Mouse (Mus musculus): ENCODE measurements around the gene Scel.

Scel gene

DNA sequence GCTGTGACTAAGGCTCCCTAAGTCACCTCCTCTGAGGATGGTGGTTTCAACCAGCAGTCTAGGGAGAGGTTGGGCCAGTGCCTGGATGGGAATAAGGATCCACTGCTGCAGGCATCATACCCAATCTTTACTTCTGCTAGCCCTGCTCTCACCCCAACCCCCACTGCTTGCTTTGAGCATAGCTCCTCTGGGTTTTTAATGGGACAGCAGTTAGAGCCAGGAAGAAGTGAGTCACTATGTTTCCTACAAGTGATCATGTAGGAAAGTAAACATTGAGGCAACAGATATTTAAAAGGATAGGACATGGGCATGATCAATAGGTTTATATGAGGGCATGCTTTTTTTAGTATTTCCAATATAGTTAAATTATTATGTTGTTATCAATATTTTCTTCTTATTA is 63.9 kb downstream of the Scel start:
- no peak for DNase-seq

DNA sequence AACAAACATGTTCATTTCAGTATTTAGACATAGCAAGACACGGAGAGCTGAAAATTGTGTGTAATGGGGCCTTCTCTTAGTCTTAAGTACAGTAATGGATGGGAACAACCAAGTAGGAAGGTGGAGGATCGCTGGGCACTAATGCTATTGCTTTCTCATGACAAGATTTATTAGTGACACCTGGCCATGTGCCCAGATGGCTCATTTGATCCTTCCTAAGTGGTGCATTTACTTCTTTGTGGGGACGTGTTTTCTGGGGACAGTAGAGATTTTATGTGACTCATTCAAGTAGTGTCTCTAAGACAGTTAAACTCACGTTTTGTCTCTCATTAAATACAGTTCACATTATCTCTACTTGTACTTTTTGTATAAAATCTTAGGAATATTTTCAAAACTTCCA is 73.5 kb downstream of the Scel start:
- no peak for DNase-seq

DNA sequence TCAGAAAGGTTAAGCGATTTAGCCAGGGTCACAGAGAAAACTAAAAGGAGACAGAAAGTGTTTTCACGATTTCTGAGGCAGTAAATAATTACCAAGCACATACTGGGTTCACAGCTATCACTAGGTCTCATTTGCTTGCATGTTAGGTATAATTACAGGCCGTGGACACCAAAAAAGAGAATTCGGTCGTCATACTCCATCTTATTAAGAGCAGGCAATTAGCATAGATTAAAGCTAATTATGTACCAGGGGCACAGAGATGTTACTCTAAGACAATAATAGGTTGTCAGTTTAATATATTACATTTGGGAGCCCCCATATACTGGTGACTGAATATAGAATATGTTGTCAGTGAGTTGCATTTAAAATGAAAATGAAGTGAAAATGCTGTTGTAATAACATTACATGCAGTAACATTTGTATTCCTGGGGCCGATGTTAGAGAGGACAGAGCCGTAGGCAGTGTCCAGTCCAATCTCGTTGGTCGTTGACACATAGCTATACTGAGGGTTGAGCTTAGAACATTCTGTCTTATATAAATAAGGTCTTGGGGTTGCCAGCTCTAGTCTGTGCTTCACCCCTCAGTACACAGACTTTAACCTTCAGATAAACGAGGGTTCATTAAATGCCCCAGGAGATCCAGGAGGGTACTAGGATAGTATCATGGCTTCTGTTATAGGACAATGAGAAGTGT is 74.2 kb downstream of the Scel start:
- DNase-seq: no peak

DNA sequence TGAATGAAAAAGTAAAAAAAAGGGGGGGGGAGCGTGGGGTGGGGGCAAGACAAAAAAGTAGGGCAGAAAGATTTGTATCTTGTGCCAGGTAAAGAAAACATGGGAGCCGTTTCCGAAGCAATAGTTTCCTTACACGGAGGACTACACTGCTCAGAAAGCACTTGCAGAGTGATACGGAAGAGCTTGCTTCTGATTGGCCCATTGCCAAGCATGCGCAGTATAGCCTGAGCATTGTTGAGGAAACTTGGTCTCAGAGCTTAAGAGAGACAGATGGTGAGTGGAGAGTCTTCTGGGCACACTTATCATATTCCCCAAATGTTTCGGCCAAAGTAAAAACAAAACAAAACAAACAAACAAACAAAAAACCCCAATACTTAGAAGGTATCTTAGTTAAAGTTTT is 76.7 kb downstream of the Scel start:
- no peak for DNase-seq

DNA sequence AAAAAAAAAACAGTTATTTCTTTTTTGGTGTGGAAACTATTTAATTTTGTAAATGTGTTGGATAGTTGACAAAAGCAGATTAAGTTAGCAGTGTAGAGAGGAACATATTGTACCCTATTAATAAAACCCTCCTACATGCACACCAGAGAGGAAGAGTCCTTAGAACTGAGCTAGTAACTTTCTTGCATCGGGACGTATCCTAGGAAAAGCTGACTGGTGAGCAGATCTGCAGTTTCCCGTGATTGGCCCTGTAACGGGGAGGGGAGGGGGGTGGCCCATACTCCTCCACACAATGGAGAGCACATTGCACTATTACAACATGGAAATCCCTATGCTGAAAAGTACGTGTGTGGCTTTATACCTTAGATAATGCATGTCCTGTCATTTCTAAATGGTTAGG is 82.7 kb downstream of the Scel start:
- DNase-seq: no peak

DNA sequence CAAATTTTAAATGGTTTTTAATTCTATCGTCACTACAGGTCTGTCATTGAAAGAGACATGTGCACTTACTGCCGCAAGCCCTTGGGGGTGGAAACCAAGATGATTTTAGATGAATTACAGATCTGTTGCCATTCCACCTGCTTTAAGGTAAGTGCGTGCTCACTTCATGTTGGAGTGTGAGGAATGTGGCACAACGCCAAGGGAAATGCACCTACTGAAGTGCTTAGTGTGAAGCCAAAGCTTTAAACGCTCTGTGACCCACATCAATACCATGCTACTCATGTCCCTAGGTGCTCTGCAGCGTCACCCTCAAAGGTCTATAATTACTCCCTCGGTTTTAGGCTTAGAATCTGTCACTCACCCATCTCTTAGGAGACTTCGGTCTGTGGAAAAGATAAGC is 94.9 kb downstream of the Scel start:
- no peak for DNase-seq

DNA sequence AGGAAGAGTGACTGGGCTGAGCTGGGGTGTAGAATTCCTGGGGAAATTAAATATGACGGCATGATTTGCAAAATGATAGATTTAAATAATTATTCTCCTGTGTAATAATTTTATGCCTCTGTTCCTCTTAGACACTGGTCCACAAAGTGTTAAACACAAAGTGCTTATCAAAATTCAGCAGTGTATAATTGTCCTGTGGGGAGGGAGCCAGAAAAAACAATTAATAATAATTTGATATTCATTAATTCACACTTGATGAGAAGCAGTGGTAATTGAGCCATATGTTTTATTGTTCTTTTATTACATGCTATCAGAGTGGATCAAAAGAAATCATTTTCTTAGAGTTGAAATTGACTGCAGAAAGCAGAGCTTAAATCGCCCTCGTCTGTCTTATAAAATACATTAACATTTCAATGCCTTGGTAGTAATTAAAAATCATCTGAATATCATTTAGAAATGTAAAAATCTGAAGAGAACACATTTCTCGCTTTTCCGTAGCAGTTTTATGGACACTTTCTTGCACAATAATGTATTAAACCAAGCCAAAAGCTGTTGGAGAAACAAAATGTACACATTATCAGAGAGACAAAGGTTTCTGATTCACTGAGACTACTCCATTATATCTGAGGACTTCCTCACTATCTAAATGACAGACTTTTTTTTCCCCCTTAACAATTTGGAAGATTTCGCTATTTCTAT is 100.6 kb downstream of the Scel start:
- no peak for DNase-seq

DNA sequence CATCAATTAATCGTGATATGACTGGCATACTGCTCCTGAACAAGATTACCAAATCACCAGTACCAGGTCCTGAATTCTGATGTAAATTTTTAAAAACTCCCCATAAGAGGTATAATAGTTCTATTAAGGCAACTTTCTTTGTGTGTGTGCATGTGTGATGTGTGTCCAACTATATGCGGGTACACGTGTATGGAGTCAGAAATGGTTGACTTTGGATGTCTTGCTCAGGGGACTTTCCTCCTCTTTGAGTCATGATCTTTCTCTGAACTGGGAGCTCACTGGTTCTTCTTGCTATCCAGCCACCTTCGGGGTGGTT is 101.1 kb downstream of the Scel start:
- no peak for DNase-seq

DNA sequence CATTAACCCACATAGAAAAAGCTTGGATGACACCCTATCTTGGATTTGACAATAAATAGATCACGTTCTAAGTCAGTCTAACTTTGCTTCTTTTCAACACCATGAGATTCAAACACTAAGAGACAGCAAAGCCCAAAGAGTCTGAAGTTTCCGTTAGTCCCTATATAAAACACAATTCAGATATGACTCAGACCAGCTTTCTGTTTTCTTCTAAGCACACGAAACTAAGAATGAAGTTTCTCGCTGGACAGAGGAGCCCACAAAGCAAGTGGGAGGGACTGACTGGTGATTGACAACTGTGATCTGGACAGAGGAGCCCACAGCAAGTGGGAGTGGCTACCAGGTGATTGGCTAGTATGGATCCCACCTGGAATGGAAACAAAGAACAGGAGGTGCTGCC is 106.6 kb downstream of the Scel start:
- no peak for DNase-seq

DNA sequence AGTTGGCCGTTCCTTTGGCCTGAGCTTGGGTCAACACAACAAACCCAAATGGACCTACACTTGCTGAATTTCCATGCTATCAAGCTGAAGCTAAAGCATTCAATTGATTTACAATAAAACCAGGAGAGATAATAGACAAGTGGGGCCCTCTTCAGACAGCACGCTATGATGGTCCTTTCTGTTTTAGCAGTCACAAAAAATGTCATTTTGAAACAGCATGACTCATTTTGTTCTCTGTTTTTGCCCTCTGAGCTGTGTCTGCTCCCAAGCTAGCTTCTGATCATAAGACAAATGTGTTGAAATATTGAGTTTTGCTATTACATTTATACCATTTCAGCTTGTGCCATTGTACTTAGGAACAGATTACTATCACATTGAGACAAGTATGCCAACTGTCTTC is 108.1 kb downstream of the Scel start:
- no peak for DNase-seq

DNA sequence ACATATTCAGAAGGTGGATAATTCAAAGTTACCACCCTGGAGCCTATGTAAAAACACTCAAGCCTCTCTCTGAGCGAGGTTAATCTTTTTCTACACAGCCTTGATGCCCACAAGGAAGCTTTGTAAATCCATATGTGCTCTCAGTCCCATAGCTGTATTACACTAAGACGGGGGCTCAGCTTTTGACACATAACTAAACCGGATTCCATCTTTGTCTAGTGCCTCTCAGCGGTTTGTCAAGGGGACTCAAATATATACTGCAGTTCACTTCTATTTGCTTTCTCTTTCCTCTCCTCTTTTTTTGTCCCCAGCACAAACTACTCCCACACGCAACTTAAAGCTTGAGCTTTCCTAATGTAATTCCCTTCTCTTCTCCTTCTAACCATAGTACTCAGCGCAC is 113.0 kb downstream of the Scel start:
- no peak for DNase-seq

DNA sequence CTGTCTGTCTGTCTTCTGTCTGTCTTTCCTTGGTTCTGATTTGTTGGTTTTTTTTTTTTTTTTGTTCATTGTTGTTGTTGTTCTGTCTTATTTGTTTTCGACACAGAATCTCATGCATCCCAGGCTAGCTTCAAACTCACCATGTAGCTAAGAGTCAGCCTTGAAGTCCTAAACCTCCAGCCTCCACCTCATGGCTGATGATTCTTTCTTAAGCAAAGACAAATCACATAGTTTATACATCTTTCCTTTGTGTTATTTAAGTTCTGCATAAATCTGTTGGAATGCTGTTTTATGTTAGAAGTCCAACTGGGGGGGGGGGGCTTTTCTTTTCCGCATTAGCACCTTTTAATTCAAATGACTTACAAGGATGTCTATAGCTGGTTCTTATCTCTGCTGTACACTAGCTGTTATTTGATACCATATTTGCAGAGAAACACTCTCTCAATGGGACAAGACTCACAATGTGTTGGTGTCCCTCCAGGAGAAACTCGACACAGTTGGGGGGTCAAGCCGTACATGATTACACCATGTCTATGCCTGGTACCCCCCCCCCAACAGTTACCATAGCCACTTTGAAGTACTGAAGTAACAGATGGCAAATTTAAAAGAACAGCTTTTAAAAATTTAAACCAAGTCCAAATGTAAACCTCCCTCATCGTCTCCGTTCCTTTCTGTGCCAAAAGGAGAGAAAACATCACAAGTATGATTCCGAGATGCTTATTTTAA is 116.7 kb downstream of the Scel start:
- no peak for DNase-seq

DNA sequence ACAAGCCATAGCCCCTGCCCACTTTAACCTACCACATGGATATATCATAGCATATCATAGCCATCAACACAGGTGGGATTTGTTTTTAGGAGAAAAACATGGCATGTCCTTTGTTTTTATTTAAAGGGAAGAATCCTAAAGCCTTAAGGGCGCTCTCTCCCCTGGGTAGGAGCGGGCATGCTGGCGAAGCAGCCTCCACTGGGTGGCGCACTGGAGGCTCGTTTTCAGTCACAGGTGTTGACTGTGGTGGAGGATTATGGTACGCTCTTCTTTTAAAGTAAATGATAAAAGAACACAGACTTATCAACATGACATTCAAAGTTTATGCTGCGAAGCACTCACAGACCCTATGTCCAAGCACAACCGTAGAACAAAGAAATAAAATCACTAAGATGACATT is 117.4 kb downstream of the Scel start:
- peak; percentile 87 for DNase-seq

DNA sequence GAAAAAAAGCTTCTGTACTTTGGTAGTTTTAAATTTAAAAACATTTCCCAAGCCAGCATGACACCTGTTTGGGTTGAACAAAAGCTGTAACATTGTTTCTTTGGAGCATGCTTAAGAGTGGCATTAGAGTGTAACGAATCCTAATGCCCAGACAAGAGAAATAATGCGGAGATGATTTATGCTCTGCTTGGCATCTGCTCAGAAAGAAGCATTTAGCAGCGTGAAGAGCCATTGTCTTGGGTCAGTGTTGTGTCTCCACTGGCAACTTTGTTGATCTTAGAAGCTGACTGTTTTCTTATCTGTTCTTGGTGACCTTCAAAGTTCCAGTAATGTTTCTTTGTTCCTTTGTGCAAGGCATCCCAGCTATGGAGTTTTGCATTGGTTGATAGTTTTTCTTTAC is 130.8 kb downstream of the Scel start:
- DNase-seq: no peak

DNA sequence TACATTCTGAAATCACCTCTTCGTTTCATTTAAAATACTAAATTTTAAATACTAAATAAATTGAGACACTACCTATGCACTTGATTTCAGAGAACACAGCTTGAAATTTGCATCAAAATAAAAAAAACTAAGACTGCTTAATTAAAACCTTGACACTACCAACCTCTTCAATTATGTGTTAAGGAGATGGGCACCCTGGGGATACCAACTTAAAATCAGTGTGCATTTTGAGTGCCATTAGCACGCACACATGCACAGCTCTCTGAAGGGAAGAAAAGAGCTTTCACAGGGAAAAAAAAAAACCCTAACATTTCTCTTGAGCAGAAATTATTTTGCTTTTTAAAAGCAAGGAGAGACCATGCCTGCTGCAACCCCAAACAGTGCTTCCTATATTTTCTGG is 134.8 kb downstream of the Scel start:
- no peak for DNase-seq

DNA sequence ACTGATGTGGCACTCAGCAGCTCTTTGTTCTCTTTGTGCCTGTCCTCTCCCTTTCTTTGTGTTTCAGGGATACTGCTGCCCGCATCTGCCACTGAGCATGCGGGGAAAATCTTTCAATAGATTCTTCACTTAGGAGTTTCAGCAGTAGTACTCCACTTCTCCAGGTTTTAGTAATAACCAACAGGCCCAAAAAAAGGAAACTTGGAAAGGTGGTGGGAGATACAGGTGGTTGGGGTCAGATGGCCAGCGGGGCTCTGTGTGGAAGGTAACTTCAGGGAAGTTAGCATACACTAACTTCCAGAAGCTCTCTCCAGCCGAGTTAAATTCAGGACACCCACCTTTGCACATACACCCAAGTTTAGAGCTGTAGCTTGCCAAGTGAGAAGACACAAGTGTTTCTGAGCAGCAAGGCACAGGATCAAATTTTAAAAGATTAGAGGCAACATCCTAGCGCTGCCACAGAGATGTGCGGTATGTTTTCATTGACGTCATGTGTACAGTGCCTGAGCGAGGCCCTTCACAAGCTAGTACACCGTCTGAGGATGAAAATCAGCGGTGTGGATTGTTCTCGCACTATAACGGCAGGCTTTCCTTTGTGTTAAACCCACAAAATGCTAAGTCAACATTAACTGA is 135.6 kb downstream of the Scel start:
- DNase-seq: peak; percentile 33

DNA sequence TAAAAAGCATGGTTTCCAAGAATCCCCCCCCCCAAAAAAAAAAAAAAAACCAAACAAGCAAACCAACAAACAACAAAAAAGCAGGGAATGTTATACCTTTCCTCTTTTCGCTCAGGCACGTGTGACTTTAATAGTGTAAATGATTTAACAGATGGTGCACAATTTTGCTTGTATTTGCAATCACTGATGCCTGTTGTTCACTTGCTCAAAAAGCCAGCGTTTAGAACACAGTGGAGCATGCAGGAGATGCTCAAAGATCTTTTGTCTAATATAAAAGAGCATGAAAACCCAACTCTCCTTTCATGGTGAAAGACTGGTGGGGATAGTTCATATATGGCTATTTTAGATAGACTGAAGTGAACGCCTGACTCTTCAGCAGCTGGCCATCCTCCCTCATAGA is 136.2 kb downstream of the Scel start:
- DNase-seq: no peak

DNA sequence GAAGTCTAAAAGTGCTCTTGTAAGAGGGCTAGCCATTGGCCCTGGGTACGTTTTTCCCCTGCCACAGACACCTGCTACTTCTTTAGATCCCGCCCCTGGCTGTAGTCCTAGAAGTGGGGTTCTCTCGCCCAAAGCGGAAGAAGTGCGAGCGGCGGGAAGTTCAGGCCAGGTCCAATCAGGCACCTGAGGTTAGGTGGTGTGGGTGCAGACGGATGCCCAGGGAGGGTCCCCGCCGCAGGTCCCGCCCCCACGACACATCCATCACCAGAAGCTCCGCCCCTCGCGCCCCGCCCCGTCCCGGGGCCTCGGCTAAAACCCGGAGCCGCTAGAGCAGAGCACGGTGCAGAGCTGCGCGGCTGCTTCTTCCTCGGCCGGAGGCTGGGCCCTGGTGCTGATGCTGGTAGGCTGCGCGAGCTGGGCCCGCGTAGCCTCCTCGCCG is 136.8 kb downstream of the Scel start, which contains the start of gene Slain1:
Slain1 (plus strand) TSS at position 333 of the 439 bp plus-strand sequence.
- peak; percentile 100 for DNase-seq

DNA sequence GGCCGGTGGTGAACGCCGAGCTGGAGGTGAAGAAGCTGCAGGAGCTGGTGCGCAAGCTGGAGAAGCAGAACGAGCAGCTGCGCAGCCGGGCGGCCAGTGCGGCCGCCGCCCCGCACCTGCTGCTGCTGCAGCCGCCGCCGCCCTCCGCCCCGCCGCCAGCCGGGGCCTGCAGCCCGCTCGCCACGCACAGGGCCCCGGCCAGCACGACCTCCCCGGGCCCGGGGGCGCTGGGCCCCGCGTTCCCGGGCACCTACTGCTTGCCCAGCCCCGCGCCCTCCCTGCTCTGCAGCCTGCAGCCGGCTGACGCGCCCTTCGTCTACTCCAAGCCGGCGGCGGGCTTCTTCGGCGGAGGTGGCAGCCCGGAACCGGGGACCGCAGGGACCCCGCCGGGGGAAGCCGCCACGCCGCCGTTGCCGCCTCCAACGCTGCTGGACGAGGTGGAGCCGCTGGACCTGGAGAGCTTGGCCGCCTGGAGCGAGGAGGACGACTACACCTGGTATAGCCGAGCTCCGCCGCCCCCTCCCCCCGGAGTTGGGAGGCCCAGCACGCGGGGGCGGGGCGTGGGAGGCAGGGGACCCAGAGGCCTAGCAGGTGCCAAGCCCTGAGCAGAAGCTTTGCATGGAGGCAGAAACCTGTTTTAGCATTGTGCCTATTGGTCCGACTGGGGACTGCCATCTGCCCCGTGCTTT is 137.4 kb downstream of the Scel start:
- peak; percentile 94 for DNase-seq

DNA sequence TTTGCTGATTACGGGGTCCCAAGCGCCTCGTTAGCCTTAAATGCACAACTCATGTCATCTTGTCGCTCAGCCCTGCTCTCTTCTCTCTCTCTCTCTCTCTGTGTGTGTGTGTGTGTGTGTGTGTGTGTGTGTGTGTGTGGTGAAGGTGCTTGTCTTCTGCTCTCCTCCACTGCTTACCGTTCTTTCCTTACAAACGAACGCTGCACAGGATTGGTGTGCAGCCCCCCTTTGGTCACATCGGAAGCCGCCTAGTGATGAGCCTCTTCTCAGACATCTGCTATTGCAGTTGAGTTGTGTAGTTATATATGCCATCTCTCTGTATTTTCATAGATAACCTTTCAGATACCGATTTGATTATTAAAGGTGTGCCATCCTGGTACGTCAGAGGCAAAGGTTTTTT is 138.0 kb downstream of the Scel start:
- peak; percentile 60 for DNase-seq

DNA sequence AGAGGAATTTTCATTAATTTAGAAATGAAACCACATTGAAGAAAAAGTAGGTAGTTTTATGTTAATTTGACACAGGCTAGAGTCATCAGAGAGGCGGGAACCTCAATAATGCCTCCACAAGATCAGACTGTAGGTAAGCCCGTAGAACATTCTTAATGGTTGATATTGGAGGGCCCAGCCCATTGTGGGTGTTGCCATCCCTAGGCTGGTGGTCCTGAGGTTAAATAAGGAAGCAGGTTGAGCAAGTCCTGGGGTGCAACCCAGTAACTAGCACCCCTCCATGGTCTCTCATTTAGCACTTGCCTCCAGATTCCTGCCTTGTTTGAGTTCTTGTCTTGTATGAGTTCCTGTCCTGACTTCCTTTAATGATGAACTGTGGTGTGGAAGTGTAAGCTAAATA is 138.4 kb downstream of the Scel start:
- no peak for DNase-seq

DNA sequence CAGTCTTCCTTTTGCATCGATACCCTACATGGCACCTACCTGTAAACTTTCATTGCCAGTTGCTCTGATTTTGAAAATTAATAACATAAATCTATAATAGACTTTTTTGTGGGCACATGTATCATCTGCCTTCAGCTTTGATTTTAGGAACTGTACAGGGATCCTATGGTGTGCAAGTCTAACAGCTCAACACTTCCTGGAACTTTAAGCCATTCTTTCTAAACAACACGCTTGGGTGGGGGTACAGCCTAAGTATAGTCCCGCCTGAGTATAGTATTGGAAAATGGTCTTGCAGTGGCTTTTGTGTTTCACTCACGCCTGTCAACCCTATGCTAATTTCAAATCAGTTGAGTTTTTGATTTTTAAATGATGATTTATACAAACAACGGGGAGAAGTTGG is 139.4 kb downstream of the Scel start:
- DNase-seq: no peak

DNA sequence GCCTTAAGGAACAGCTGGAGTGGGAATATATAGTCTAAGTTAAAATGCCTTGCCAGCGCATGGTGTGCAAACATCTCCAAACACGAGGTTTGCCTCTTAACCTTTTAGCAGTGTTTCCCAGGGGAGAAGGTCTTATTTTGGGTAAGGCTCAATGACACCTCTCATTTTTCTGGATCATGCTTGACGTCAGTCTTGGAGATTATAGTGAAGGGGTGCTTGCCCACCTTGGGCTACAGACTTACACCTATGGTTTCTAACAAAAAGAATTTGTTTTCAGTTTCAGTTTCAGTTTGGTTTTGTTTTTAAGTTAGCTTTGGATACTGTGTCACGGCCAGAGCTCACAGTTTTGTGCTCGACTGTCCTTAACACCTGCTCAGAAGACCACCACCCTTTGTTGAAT is 140.7 kb downstream of the Scel start:
- peak; percentile 20 for DNase-seq

Measured in thymus, postnatal 4 days (tissue).